ENCODE assay signal across 20 mouse cellular contexts in the genomic region with DNA sequence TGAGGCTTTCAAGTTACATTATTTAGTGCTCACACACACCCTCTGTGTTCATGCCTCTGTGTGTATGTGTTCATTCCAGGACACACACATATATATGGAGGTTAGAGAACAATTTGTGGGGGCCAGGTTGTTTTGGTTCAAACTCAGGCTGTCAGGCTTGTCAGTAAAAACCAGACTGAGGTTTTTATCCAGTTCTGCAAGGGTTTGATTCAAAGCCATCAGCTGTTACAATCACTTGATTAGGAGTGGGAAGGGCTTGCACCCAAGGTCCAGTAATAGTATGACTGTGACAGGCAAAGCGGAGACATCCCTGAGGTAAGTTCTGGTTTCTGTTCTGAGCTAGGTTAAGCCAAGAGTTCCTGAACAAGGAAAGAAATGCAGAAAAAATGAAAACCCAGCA. TPM values are rescaled to one million over a fixed set of nuclear protein-coding genes. Genes with fewer than 3 reads are reported as not detected.
DNase-seq lines count a peak whose midpoint lies in the region; ATAC-seq and TF ChIP-seq lines count a peak whose summit lies in the region.
"Had no signal": no experiment of that assay in that cellular context is flagged by ENCODE, and none has a peak within 500 bp of the region (broad histone marks: within the 10 kb centered on the region; RNA-seq: fewer than 3 reads in every experiment).

No protein-coding gene starts in this region.

- ATAC-seq in embryonic facial prominence, embryonic 12.5 days (ENCODE audit: insufficient number of reproducible peaks, insufficient read depth, low FRiP score, low TSS enrichment): no peak
- ATAC-seq in limb, embryonic 12.5 days (ENCODE audit: insufficient number of reproducible peaks, insufficient read depth, low FRiP score, low TSS enrichment, low read depth): no peak
- no peak for ATAC-seq in embryonic facial prominence, embryonic 14.5 days (ENCODE audit: low read depth)
- ATAC-seq: forebrain, embryonic 15.5 days; intestine, embryonic 16.5 days had no signal

- 83% methylated on average over 1 of the region's 1 CpGs for WGBS in embryonic facial prominence, embryonic 12.5 days
- WGBS in embryonic facial prominence, embryonic 10.5 days: 94% methylated on average over 1 of the region's 1 CpGs
- 83% methylated on average over 1 of the region's 1 CpGs for WGBS in limb, embryonic 12.5 days
- WGBS in limb, embryonic 10.5 days: 97% methylated on average over 1 of the region's 1 CpGs
- 70% methylated on average over 1 of the region's 1 CpGs for WGBS in embryonic facial prominence, embryonic 14.5 days

- H3K4me3 ChIP-seq in embryonic facial prominence, embryonic 12.5 days: no peak overlapping the region
- no peak overlapping the region for H3K4me3 ChIP-seq in embryonic facial prominence, embryonic 10.5 days
- H3K4me3 ChIP-seq in limb, embryonic 12.5 days (replicated peaks): no peak overlapping the region
- H3K4me3 ChIP-seq in limb, embryonic 10.5 days: no peak overlapping the region
- no peak overlapping the region for H3K4me3 ChIP-seq in embryonic facial prominence, embryonic 14.5 days (ENCODE audit: low read depth, low read length)
- H3K4me3 ChIP-seq in left cerebral cortex, adult 2 months: no peak overlapping the region
- H3K4me3 ChIP-seq: forebrain, embryonic 15.5 days; heart, adult 2 months; heart, embryonic 15.5 days had no signal

- no peak overlapping the region for H3K4me2 ChIP-seq in embryonic facial prominence, embryonic 12.5 days (replicated peaks)
- no peak overlapping the region for H3K4me2 ChIP-seq in limb, embryonic 12.5 days
- H3K4me2 ChIP-seq in embryonic facial prominence, embryonic 14.5 days (ENCODE audit: low read depth, low read length): peak overlapping the region; percentile 1; the same call in 1 of the 2 replicates
- H3K4me2 ChIP-seq: forebrain, embryonic 15.5 days; heart, embryonic 11.5 days; heart, embryonic 15.5 days had no signal

- intact Hi-C loops in left cerebral cortex, adult 2 months (cut with DNase I): no loop called here

- no peaks in the 10 kb centered on the region for H3K27me3 ChIP-seq in embryonic facial prominence, embryonic 12.5 days
- 0 out of 2 replicates have a peak, but pooled peaks cover 5% of the 10 kb centered on the region for H3K27me3 ChIP-seq in embryonic facial prominence, embryonic 10.5 days (replicated peaks; ENCODE audit: low read depth, poor library complexity, severe bottlenecking)
- H3K27me3 ChIP-seq in limb, embryonic 12.5 days: no peaks in the 10 kb centered on the region
- no peaks in the 10 kb centered on the region for H3K27me3 ChIP-seq in limb, embryonic 10.5 days (ENCODE audit: low read depth, poor library complexity, severe bottlenecking)
- H3K27me3 ChIP-seq in embryonic facial prominence, embryonic 14.5 days (replicated peaks; ENCODE audit: control insufficient read depth, insufficient read depth, low read length): no peaks in the 10 kb centered on the region
- H3K27me3 ChIP-seq: heart, embryonic 15.5 days had no signal

- no peak for TF ChIP-seq CTCF in left cerebral cortex, adult 2 months (IDR thresholded peaks at IDR 0.05)

- H3K36me3 ChIP-seq in embryonic facial prominence, embryonic 12.5 days: no peaks in the 10 kb centered on the region
- H3K36me3 ChIP-seq in embryonic facial prominence, embryonic 10.5 days (replicated peaks): no peaks in the 10 kb centered on the region; the same call in 1 of the 2 replicates
- 0 out of 2 replicates have a peak, but pooled peaks cover 4% of the 10 kb centered on the region for H3K36me3 ChIP-seq in limb, embryonic 12.5 days
- H3K36me3 ChIP-seq in limb, embryonic 10.5 days: no peaks in the 10 kb centered on the region
- no peaks in the 10 kb centered on the region for H3K36me3 ChIP-seq in embryonic facial prominence, embryonic 14.5 days (ENCODE audit: control insufficient read depth, insufficient read depth, low read length)
- H3K36me3 ChIP-seq: forebrain, embryonic 15.5 days; G1E; heart, embryonic 15.5 days had no signal

- H3K9ac ChIP-seq in embryonic facial prominence, embryonic 12.5 days: no peak overlapping the region
- H3K9ac ChIP-seq in limb, embryonic 12.5 days (replicated peaks): no peak overlapping the region
- H3K9ac ChIP-seq in embryonic facial prominence, embryonic 14.5 days (ENCODE audit: low read depth, low read length): no peak overlapping the region
- H3K9ac ChIP-seq: forebrain, embryonic 15.5 days; heart, embryonic 15.5 days had no signal

- DNase-seq in embryonic facial prominence, embryonic 10.5 days (ENCODE audit: low spot score): no peak
- DNase-seq in limb, embryonic 10.5 days (ENCODE audit: low spot score): no peak
- DNase-seq in embryonic facial prominence, embryonic 14.5 days (ENCODE audit: low spot score): no peak
- no peak for DNase-seq in frontal cortex, adult 2 months (ENCODE audit: extremely low spot score in 1 of 2, low spot score in 1 of 2)
- DNase-seq in left cerebral cortex, adult 2 months (ENCODE audit: extremely low spot score in 1 of 2, low spot score in 2 of 2): no peak
- DNase-seq: adrenal gland, postnatal 10 days; B cell, adult 2 months; cerebellum, adult 11 months; cerebellum, adult 8-10 months; cerebellum, postnatal 25 days; gastrocnemius, postnatal 10 days; heart, adult 2 months; heart, postnatal 14 days had no signal

- no peaks in the 10 kb centered on the region for H3K9me3 ChIP-seq in embryonic facial prominence, embryonic 12.5 days
- H3K9me3 ChIP-seq in embryonic facial prominence, embryonic 10.5 days: no peaks in the 10 kb centered on the region
- H3K9me3 ChIP-seq in limb, embryonic 12.5 days: no peaks in the 10 kb centered on the region
- no peaks in the 10 kb centered on the region for H3K9me3 ChIP-seq in limb, embryonic 10.5 days (replicated peaks)
- no peaks in the 10 kb centered on the region for H3K9me3 ChIP-seq in embryonic facial prominence, embryonic 14.5 days (ENCODE audit: control insufficient read depth, low read length)
- H3K9me3 ChIP-seq: forebrain, embryonic 15.5 days; G1E; heart, embryonic 15.5 days had no signal

- H3K27ac ChIP-seq in embryonic facial prominence, embryonic 12.5 days: 0 out of 2 replicates have a peak overlapping the region, but pooled peaks have one; percentile 24
- H3K27ac ChIP-seq in embryonic facial prominence, embryonic 10.5 days (replicated peaks): no peak overlapping the region; the same call in 1 of the 2 replicates
- peak overlapping the region; percentile 35; the same call in 1 of the 2 replicates for H3K27ac ChIP-seq in limb, embryonic 12.5 days
- no peak overlapping the region for H3K27ac ChIP-seq in limb, embryonic 10.5 days
- no peak overlapping the region for H3K27ac ChIP-seq in embryonic facial prominence, embryonic 14.5 days (replicated peaks; ENCODE audit: low read depth, low read length)
- H3K27ac ChIP-seq in left cerebral cortex, adult 2 months: no peak overlapping the region
- H3K27ac ChIP-seq: forebrain, embryonic 15.5 days; heart, adult 2 months; heart, embryonic 15.5 days had no signal

- H3K4me1 ChIP-seq in embryonic facial prominence, embryonic 12.5 days: peaks cover 22% of the 10 kb centered on the region; the same call in 1 of the 2 replicates
- H3K4me1 ChIP-seq in embryonic facial prominence, embryonic 10.5 days: peaks cover 28% of the 10 kb centered on the region
- peaks cover 28% of the 10 kb centered on the region for H3K4me1 ChIP-seq in limb, embryonic 12.5 days (replicated peaks)
- peaks cover 9% of the 10 kb centered on the region; the same call in 1 of the 2 replicates for H3K4me1 ChIP-seq in limb, embryonic 10.5 days
- peaks cover 16% of the 10 kb centered on the region for H3K4me1 ChIP-seq in embryonic facial prominence, embryonic 14.5 days (ENCODE audit: control insufficient read depth, insufficient read depth, low read length)

RNA-seq across cellular contexts. Expression of gene Abat, which starts 16.2 kb away (rescaled TPM):
- 35.8 and 37.6 TPM in 2 replicates for polyA plus RNA-seq in embryonic facial prominence, embryonic 12.5 days (2016; fragmentation: Nextera tagmentation; extraction: Ambion mirVana)
- 24.1 and 29.5 TPM in 2 replicates for polyA plus RNA-seq in embryonic facial prominence, embryonic 10.5 days (2016; fragmentation: Nextera tagmentation; extraction: Ambion mirVana)
- 36.4 and 41.8 TPM in 2 replicates for polyA plus RNA-seq in limb, embryonic 12.5 days (2016; fragmentation: Nextera tagmentation; extraction: Ambion mirVana)
- 14.9 and 22.7 TPM in 2 replicates for polyA plus RNA-seq in limb, embryonic 10.5 days (2016; fragmentation: Nextera tagmentation; extraction: Ambion mirVana)
- 18.0 and 20.6 TPM in 2 replicates for polyA plus RNA-seq in embryonic facial prominence, embryonic 14.5 days (2014; fragmentation: Nextera tagmentation; extraction: Ambion mirVana)
- 198 and 208 TPM in 2 replicates for polyA plus RNA-seq in frontal cortex, adult 2 months (2012; rRNA removed)
- total RNA-seq in left cerebral cortex, adult 2 months (2021): 100 to 1,000 TPM; 140 to 156 TPM
- polyA plus RNA-seq: G1E had no signal

RNA-seq across cellular contexts. Expression of gene Mettl22, which starts 58.8 kb away (rescaled TPM):
- polyA plus RNA-seq in embryonic facial prominence, embryonic 12.5 days (2016; fragmentation: Nextera tagmentation; extraction: Ambion mirVana): 16.2 and 21.4 TPM in 2 replicates
- polyA plus RNA-seq in embryonic facial prominence, embryonic 10.5 days (2016; fragmentation: Nextera tagmentation; extraction: Ambion mirVana): 19.8 and 23.8 TPM in 2 replicates
- 16.9 and 19.3 TPM in 2 replicates for polyA plus RNA-seq in limb, embryonic 12.5 days (2016; fragmentation: Nextera tagmentation; extraction: Ambion mirVana)
- polyA plus RNA-seq in limb, embryonic 10.5 days (2016; fragmentation: Nextera tagmentation; extraction: Ambion mirVana): 18.2 and 22.5 TPM in 2 replicates
- 27.2 and 28.6 TPM in 2 replicates for polyA plus RNA-seq in embryonic facial prominence, embryonic 14.5 days (2014; fragmentation: Nextera tagmentation; extraction: Ambion mirVana)
- 67.8 and 74.2 TPM in 2 replicates for polyA plus RNA-seq in frontal cortex, adult 2 months (2012; rRNA removed)
- total RNA-seq in left cerebral cortex, adult 2 months (2021): 10 to 100 TPM; 25.3 to 29.6 TPM

Comparison
In these comparisons a context has a peak if more than half of its experiments do, and no peak if none do; other contexts are left out.
1. H3K27ac ChIP-seq: peak in embryonic facial prominence, embryonic 12.5 days (single experiment) and limb, embryonic 12.5 days (single experiment); none in embryonic facial prominence, embryonic 10.5 days (single experiment), limb, embryonic 10.5 days (single experiment), embryonic facial prominence, embryonic 14.5 days (single experiment) and left cerebral cortex, adult 2 months (single experiment).